Mouse (Mus musculus) ES-Bruce4 (cell line): ENCODE measurements around the gene Tep1. TPM values are rescaled to one million over a fixed set of nuclear protein-coding genes. Genes with fewer than 3 reads are reported as not detected.

ENCODE experiments used
- H3K27ac ChIP-seq: 2 replicates; pipeline ENCODE4 v1.5.1; 2012; ENCODE audit warnings: low read length, inconsistent platforms; ENCODE audit not compliant: insufficient read depth
- H3K27me3 ChIP-seq: 2 replicates; pipeline ENCODE4 v1.6.1; 2012; ENCODE audit warnings: mild to moderate bottlenecking, low read length, inconsistent platforms; ENCODE audit not compliant: control insufficient read depth, poor library complexity, insufficient read depth, severe bottlenecking
- H3K36me3 ChIP-seq: 2 replicates; pipeline ENCODE4 v1.6.1; 2012; ENCODE audit warnings: inconsistent platforms, mild to moderate bottlenecking, low read length, moderate library complexity; ENCODE audit not compliant: control insufficient read depth, poor library complexity, insufficient read depth, severe bottlenecking
- H3K4me1 ChIP-seq: one replicate; pipeline ENCODE4 v1.8.1; 2011; ENCODE audit warnings: low read length; ENCODE audit not compliant: control insufficient read depth, insufficient read depth
- H3K4me3 ChIP-seq: 2 replicates; pipeline ENCODE4 v1.5.1; 2011; ENCODE audit warnings: low read depth, mild to moderate bottlenecking, low read length
- H3K9ac ChIP-seq: 2 replicates; pipeline ENCODE4 v1.6.1; 2012; ENCODE audit warnings: low read depth, mild to moderate bottlenecking, inconsistent platforms; ENCODE audit not compliant: poor library complexity, severe bottlenecking
- H3K9me3 ChIP-seq: replicated peaks from 2 replicates; pipeline ENCODE4 v1.6.1; 2012; ENCODE audit warnings: mild to moderate bottlenecking, low read length, inconsistent platforms; ENCODE audit not compliant: control insufficient read depth, poor library complexity, insufficient read depth, severe bottlenecking
- CTCF ChIP-seq: IDR thresholded peaks from one replicate; pipeline ENCODE4 v1.8.1; 2011; ENCODE audit warnings: low read depth, low read length
- EP300 ChIP-seq: IDR thresholded peaks from 2 replicates; pipeline ENCODE4 v1.6.1; 2011; ENCODE audit warnings: low read depth, low read length; ENCODE audit not compliant: insufficient read depth
- POLR2A ChIP-seq: IDR thresholded peaks from one replicate; pipeline ENCODE4 v1.8.1; 2011; ENCODE audit warnings: low read length; ENCODE audit not compliant: insufficient read depth
- polyA plus RNA-seq: library from polyadenylated mRNA; stranded (reverse); fragments of >200 nt; gene quantifications from 2 replicates; pipeline ENCODE4 v1.2.4, GENCODE M21; 2011; ENCODE audit warnings: low read depth; ENCODE audit not compliant: missing spikeins, insufficient read depth, insufficient read length

The Tep1 gene
- polyA plus RNA-seq, 1 experiment: 12.1 TPM

DNA sequence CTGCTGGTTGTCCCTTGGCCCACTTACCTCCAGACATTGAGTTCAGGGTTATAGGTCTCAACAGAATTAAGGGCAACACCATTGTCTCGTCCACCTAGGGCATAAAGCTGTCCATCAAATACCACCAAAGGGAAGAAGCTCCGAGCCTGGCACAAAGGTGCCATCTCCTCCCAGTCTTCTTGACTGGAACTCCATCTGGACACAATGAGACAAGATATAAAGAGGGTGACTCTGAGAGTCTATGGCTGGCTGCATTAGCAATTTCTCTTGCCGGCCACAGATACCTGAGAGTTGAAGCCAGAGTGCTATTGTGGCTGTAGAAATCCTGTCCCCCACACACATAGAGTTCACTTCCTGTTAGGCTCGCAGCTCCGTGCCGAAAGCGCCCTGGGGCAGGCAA is 21.7 kb upstream of the Tep1 start:
- Histone ChIP-seq H3K9ac (no peak overlapping the region), H3K9me3 (no peaks in the 10 kb centered on the region), H3K4me3 (no peak overlapping the region), H3K36me3 (no peaks in the 10 kb centered on the region), H3K4me1 (no peaks in the 10 kb centered on the region), H3K27ac (no peak overlapping the region), H3K27me3 (no peaks in the 10 kb centered on the region)
- TF ChIP-seq POLR2A: no peak

DNA sequence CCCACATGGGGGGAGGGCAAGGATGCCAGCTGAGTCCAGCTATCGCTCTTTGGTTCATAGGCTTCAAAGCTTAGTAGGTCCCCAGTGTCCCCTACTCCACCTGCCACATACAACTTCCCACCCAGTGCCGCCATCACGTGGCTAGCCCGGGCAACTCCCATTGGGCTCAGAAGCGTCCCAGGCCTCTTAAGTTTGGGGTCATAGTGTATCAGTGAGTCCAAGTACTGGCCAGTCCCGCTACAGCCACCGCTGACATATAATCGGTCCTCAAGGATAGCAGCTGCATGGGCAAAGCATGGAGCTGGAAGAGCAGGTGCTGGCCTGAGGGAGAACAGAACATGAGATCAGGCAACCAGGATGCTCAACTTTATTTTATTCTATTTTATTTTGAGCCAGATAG is 21.3 kb upstream of the Tep1 start:
- no peaks in the 10 kb centered on the region for H3K27me3 ChIP-seq
- no peak overlapping the region for H3K27ac ChIP-seq
- no peaks in the 10 kb centered on the region for H3K4me1 ChIP-seq
- TF ChIP-seq POLR2A (no peak), EP300 (no peak), CTCF (no peak)
- H3K9me3 ChIP-seq: no peaks in the 10 kb centered on the region
- no peak overlapping the region for H3K9ac ChIP-seq
- H3K36me3 ChIP-seq: no peaks in the 10 kb centered on the region
- no peak overlapping the region for H3K4me3 ChIP-seq

DNA sequence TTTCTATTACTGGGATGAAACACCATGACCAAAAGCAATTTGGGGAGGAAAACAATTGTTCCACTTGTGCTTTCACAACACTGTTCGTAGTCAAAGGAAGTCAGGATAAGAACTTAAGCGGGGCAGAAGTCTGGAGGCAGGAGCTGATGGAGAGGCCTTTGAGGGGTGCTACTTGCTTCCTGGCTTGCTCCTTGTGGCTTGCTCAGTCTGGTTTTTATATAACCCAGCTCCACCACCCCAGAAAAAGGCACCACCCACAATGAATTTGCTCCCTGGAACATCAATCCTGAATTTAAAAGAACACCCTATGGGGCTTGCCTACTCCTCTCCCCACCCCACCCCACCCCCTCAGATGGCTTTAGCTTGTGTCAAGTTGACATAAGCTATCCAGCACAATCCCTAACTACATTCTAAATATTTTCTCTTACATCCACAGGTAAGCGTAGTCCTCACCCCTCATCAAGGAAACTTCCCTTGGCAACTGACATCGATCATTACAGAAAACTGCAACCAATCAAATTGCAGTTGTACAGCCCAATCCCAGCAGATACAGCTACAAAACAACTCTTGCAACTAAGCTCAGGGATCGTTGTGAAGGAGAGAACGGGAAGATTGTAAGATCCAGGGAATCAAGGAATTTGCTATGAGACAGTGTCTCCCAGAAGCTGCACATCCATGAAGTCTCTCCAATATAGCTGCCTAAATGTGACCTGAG is 6.0 kb upstream of the Tep1 start:
- Histone ChIP-seq H3K9me3 (peaks cover 2% of the 10 kb centered on the region; the same call in 1 of the 2 replicates), H3K4me1 (no peaks in the 10 kb centered on the region), H3K27me3 (no peaks in the 10 kb centered on the region), H3K36me3 (no peaks in the 10 kb centered on the region), H3K4me3 (no peak overlapping the region), H3K27ac (no peak overlapping the region), H3K9ac (no peak overlapping the region)
- TF ChIP-seq CTCF (no peak), POLR2A (no peak), EP300 (no peak)

DNA sequence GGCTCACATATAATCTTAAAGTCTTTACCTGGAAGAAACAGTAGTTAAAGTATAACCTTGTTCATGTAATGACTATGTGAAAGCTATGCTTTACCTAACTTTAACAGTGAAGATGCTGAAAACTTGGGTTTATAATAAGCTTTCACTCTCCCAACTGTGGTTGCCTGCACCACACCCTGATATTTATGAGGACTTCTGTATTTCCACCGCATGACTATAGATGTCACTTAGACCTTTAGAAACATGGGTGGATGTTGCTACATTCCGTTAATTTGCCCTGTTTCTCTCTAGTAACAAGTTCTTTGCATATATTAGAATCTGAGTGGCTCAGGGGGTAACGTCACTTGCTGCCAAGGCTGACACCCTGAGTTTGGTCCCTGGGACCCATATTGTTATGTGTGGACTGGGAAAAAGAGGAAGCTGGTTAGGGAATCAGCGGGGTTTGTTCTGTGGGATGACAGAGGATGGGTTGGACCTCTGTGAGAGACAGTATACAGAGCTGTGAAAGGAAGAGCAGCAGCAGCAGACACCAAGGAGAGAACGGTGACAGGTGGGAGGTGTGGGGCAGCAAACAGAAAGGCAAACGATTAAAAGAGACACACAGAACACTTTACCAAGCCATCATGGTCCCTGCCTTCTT is 5.4 kb upstream of the Tep1 start:
- Histone ChIP-seq H3K27me3 (no peaks in the 10 kb centered on the region), H3K9me3 (peaks cover 2% of the 10 kb centered on the region; the same call in 1 of the 2 replicates), H3K36me3 (no peaks in the 10 kb centered on the region), H3K4me3 (no peak overlapping the region), H3K9ac (no peak overlapping the region), H3K4me1 (no peaks in the 10 kb centered on the region), H3K27ac (no peak overlapping the region)
- TF ChIP-seq CTCF: no peak
- no peak for TF ChIP-seq POLR2A
- TF ChIP-seq EP300: no peak

DNA sequence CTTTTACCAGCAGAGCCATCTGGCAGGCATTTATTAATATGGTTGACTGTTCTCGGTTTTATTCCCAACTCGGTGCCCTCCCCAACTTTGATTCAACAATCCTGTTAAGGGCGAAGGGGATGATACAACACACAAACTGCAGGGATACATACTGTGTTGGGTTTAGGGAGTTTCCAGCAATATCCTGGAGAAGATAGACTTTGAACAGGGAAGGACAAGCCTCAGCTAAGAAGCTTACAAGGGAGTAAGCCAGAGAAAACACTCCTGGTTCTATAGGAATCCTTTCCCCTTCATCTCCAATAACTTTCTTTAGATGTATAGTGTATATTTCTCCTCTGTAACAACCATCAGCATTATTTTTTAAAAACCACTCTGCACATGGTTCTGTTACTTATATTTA is 4.8 kb upstream of the Tep1 start:
- H3K4me1 ChIP-seq: no peaks in the 10 kb centered on the region
- no peaks in the 10 kb centered on the region for H3K36me3 ChIP-seq
- H3K9me3 ChIP-seq: peaks cover 2% of the 10 kb centered on the region; the same call in 1 of the 2 replicates
- no peak for TF ChIP-seq EP300
- TF ChIP-seq POLR2A: no peak
- no peak for TF ChIP-seq CTCF
- H3K4me3 ChIP-seq: no peak overlapping the region
- H3K27ac ChIP-seq: no peak overlapping the region
- H3K27me3 ChIP-seq: no peaks in the 10 kb centered on the region
- no peak overlapping the region for H3K9ac ChIP-seq

DNA sequence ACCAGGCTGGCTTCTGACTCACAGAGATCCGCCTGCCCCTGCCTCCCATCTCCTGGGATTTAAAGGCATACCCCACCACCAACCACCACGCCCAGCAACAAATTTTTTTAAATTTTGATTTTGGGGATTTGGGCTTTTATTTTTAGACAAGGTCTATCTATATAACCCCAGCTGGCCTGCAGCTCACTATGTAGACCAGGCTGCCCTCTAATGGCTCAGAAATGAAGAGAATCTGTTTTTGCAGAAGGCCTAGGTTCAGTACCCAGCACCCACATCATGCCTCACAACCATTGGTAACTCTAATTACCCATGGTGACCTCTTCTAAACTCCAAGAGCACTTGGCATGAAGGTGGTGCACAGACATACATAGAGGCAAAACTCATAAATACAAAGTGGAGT is 924 bp upstream of the Tep1 start:
- Histone ChIP-seq H3K9ac (peak overlapping the region; percentile 69), H3K27me3 (no peaks in the 10 kb centered on the region), H3K4me1 (no peaks in the 10 kb centered on the region), H3K4me3 (no peak overlapping the region), H3K27ac (peak overlapping the region; percentile 91; the same call in 1 of the 2 replicates), H3K36me3 (peaks cover 3% of the 10 kb centered on the region; the same call in 1 of the 2 replicates), H3K9me3 (no peaks in the 10 kb centered on the region)
- no peak for TF ChIP-seq POLR2A
- no peak for TF ChIP-seq EP300
- no peak for TF ChIP-seq CTCF
